In genomic region chr11:79286305-79286799, GRCm38 (mm10) we compare ENCODE assay signal across 15 mouse cellular contexts. TPM values are rescaled to one million over a fixed set of nuclear protein-coding genes. Genes with fewer than 3 reads are reported as not detected.
DNase-seq lines count a peak whose midpoint lies in the region; ATAC-seq and TF ChIP-seq lines count a peak whose summit lies in the region.
"Had no signal": no experiment of that assay in that cellular context is flagged by ENCODE, and none has a peak within 500 bp of the region (broad histone marks: within the 10 kb centered on the region; RNA-seq: fewer than 3 reads in every experiment).

No protein-coding gene starts in this region.

- no peaks in the 10 kb centered on the region for H3K27me3 ChIP-seq in heart, embryonic 11.5 days (ENCODE audit: control insufficient read depth, insufficient read depth, low read length)
- no peaks in the 10 kb centered on the region for H3K27me3 ChIP-seq in spleen, adult 2 months (ENCODE audit: control insufficient read depth, insufficient read depth, low read length)
- H3K27me3 ChIP-seq in liver, embryonic 13.5 days: no peaks in the 10 kb centered on the region
- H3K27me3 ChIP-seq in stomach, postnatal 0 days (ENCODE audit: control insufficient read depth, insufficient read depth, low read length): no peaks in the 10 kb centered on the region
- H3K27me3 ChIP-seq: embryonic facial prominence, embryonic 15.5 days; neural tube, embryonic 12.5 days had no signal

- DNase-seq in heart, adult 11 months: peak; percentile 95
- DNase-seq in spleen, adult 2 months (ENCODE audit: low read depth in 1 of 2, low spot score in 2 of 2): no peak
- DNase-seq in spleen, adult 18-20 months: no peak
- DNase-seq in liver, embryonic 13.5 days: no peak
- DNase-seq in stomach, postnatal 0 days (ENCODE audit: low spot score): no peak
- DNase-seq in cerebellum, adult 9-11 months: no peak
- no peak for DNase-seq in left cerebral cortex, adult 8-10 months (ENCODE audit: low spot score in 2 of 2)
- DNase-seq: adrenal gland, postnatal 14 days; cerebellum, adult 2 months; thymus, postnatal 14 days had no signal

- TF ChIP-seq EP300 in stomach, postnatal 0 days (optimal IDR thresholded peaks at IDR 0.05): no peak

- no peak overlapping the region for H3K4me3 ChIP-seq in heart, embryonic 11.5 days (ENCODE audit: low read depth, low read length)
- H3K4me3 ChIP-seq in spleen, adult 2 months (ENCODE audit: extremely low read depth, insufficient read depth, insufficient read length): no peak overlapping the region
- no peak overlapping the region for H3K4me3 ChIP-seq in liver, embryonic 13.5 days (replicated peaks)
- H3K4me3 ChIP-seq in stomach, postnatal 0 days (ENCODE audit: low read depth, low read length): no peak overlapping the region
- H3K4me3 ChIP-seq: embryonic facial prominence, embryonic 15.5 days; neural tube, embryonic 12.5 days had no signal

- no peak for ATAC-seq in heart, embryonic 11.5 days (replicated peaks; ENCODE audit: insufficient number of reproducible peaks, low FRiP score, low TSS enrichment)
- no peak for ATAC-seq in liver, embryonic 13.5 days (ENCODE audit: low read depth)
- no peak for ATAC-seq in stomach, postnatal 0 days (ENCODE audit: low FRiP score, low TSS enrichment)

- H3K27ac ChIP-seq in heart, embryonic 11.5 days (ENCODE audit: low read depth, low read length): no peak overlapping the region
- peak overlapping the region; percentile 52; the same call in 1 of the 2 replicates for H3K27ac ChIP-seq in spleen, adult 2 months (ENCODE audit: insufficient read depth, low read length)
- peak overlapping the region; percentile 58 for H3K27ac ChIP-seq in liver, embryonic 13.5 days
- H3K27ac ChIP-seq in stomach, postnatal 0 days (replicated peaks): 0 out of 2 replicates have a peak overlapping the region, but pooled peaks have one; percentile 8
- H3K27ac ChIP-seq: embryonic facial prominence, embryonic 15.5 days; neural tube, embryonic 12.5 days had no signal

- H3K9me3 ChIP-seq in heart, embryonic 11.5 days (replicated peaks; ENCODE audit: control insufficient read depth, low read length): no peaks in the 10 kb centered on the region
- H3K9me3 ChIP-seq in liver, embryonic 13.5 days (replicated peaks): no peaks in the 10 kb centered on the region
- H3K9me3 ChIP-seq in stomach, postnatal 0 days (ENCODE audit: control insufficient read depth, low read length): no peaks in the 10 kb centered on the region
- H3K9me3 ChIP-seq: embryonic facial prominence, embryonic 15.5 days; neural tube, embryonic 12.5 days had no signal

- 16% methylated on average over 9 of the region's 9 CpGs for WGBS in heart, embryonic 11.5 days (ENCODE audit: insufficient replicate concordance)
- WGBS in spleen, adult 2 months: 27% methylated on average over 9 of the region's 9 CpGs
- WGBS in liver, embryonic 13.5 days (ENCODE audit: insufficient replicate concordance): 7% methylated on average over 9 of the region's 9 CpGs
- WGBS in stomach, postnatal 0 days: 41% methylated on average over 9 of the region's 9 CpGs

- no peak for TF ChIP-seq POLR2A in spleen, adult 2 months (IDR thresholded peaks at IDR 0.05; ENCODE audit: low read depth, low read length)

- H3K9ac ChIP-seq in heart, embryonic 11.5 days (ENCODE audit: low read depth, low read length): no peak overlapping the region
- no peak overlapping the region for H3K9ac ChIP-seq in liver, embryonic 13.5 days
- H3K9ac ChIP-seq in stomach, postnatal 0 days (ENCODE audit: low read length): no peak overlapping the region
- H3K9ac ChIP-seq: embryonic facial prominence, embryonic 15.5 days; neural tube, embryonic 12.5 days had no signal

- TF ChIP-seq CTCF in spleen, adult 2 months (IDR thresholded peaks at IDR 0.05; ENCODE audit: extremely low read depth, insufficient read depth, insufficient read length, insufficient replicate concordance): no peak
- no peak for TF ChIP-seq CTCF in stomach, postnatal 0 days (IDR thresholded peaks at IDR 0.05; ENCODE audit: low read depth)

- no peak overlapping the region for H3K4me2 ChIP-seq in heart, embryonic 11.5 days
- H3K4me2 ChIP-seq in liver, embryonic 13.5 days: peak overlapping the region; percentile 42
- no peak overlapping the region for H3K4me2 ChIP-seq in stomach, postnatal 0 days (replicated peaks; ENCODE audit: low read depth)
- H3K4me2 ChIP-seq: embryonic facial prominence, embryonic 15.5 days; neural tube, embryonic 12.5 days had no signal

- H3K36me3 ChIP-seq in heart, embryonic 11.5 days (ENCODE audit: control insufficient read depth, insufficient read depth, low read length): no peaks in the 10 kb centered on the region
- no peaks in the 10 kb centered on the region for H3K36me3 ChIP-seq in spleen, adult 2 months (ENCODE audit: control insufficient read depth, insufficient read depth, low read length)
- no peaks in the 10 kb centered on the region for H3K36me3 ChIP-seq in liver, embryonic 13.5 days
- H3K36me3 ChIP-seq in stomach, postnatal 0 days (ENCODE audit: control insufficient read depth, insufficient read depth, low read length): no peaks in the 10 kb centered on the region
- H3K36me3 ChIP-seq: embryonic facial prominence, embryonic 15.5 days; neural tube, embryonic 12.5 days had no signal

- H3K4me1 ChIP-seq in heart, embryonic 11.5 days (ENCODE audit: control insufficient read depth, insufficient read depth, low read length): peaks cover 26% of the 10 kb centered on the region
- H3K4me1 ChIP-seq in spleen, adult 2 months (ENCODE audit: control insufficient read depth, insufficient read depth, insufficient read length): peaks cover 15% of the 10 kb centered on the region
- peaks cover 27% of the 10 kb centered on the region for H3K4me1 ChIP-seq in liver, embryonic 13.5 days (replicated peaks)
- H3K4me1 ChIP-seq in stomach, postnatal 0 days (replicated peaks; ENCODE audit: control insufficient read depth, insufficient read depth): no peaks in the 10 kb centered on the region
- H3K4me1 ChIP-seq: neural tube, embryonic 12.5 days had no signal

RNA-seq across cellular contexts. Expression of gene Gm9964, which starts 10.4 kb away (rescaled TPM):
- polyA plus RNA-seq in heart, embryonic 11.5 days (2014; fragmentation: Nextera tagmentation; extraction: Ambion mirVana): not detected in 2 replicates
- not detected in 2 replicates for polyA plus RNA-seq in spleen, adult 2 months (2012; rRNA removed)
- polyA plus RNA-seq in liver, embryonic 13.5 days (2015; fragmentation: Nextera tagmentation; extraction: Ambion mirVana): not detected in 2 replicates
- not detected in 2 replicates for polyA plus RNA-seq in stomach, postnatal 0 days (2015; fragmentation: Nextera tagmentation; extraction: Ambion mirVana)
- 1 to 10 TPM in 1 of 4 experiments, under 1 TPM in 2, not detected in 1; 0.74 to 2.0 (median 0.98) TPM for total RNA-seq in left cerebral cortex, adult 8-10 months (2022)
- total RNA-seq: adrenal gland, postnatal 14 days had no signal
- polyA plus RNA-seq: cerebellum, adult 2 months; embryonic facial prominence, embryonic 15.5 days; hindbrain, embryonic 11.5 days; kidney, embryonic 14.5 days; neural tube, embryonic 12.5 days had no signal

RNA-seq across cellular contexts. Expression of gene Wsb1, which starts 31.9 kb away (rescaled TPM):
- polyA plus RNA-seq in heart, embryonic 11.5 days (2014; fragmentation: Nextera tagmentation; extraction: Ambion mirVana): 196 and 230 TPM in 2 replicates
- 30.1 and 48.1 TPM in 2 replicates for polyA plus RNA-seq in spleen, adult 2 months (2012; rRNA removed)
- polyA plus RNA-seq in liver, embryonic 13.5 days (2015; fragmentation: Nextera tagmentation; extraction: Ambion mirVana): 38.0 and 44.7 TPM in 2 replicates
- 53.6 and 56.6 TPM in 2 replicates for polyA plus RNA-seq in stomach, postnatal 0 days (2015; fragmentation: Nextera tagmentation; extraction: Ambion mirVana)
- total RNA-seq in left cerebral cortex, adult 8-10 months (2022): 10 to 100 TPM; 67.0 to 96.0 (median 77.4) TPM

RNA-seq across cellular contexts. Expression of gene Nf1, which starts 53.1 kb away (rescaled TPM):
- 6.1 and 9.6 TPM in 2 replicates for polyA plus RNA-seq in heart, embryonic 11.5 days (2014; fragmentation: Nextera tagmentation; extraction: Ambion mirVana)
- 4.4 and 5.7 TPM in 2 replicates for polyA plus RNA-seq in spleen, adult 2 months (2012; rRNA removed)
- polyA plus RNA-seq in liver, embryonic 13.5 days (2015; fragmentation: Nextera tagmentation; extraction: Ambion mirVana): 1.5 and 1.6 TPM in 2 replicates
- polyA plus RNA-seq in stomach, postnatal 0 days (2015; fragmentation: Nextera tagmentation; extraction: Ambion mirVana): 2.6 and 3.2 TPM in 2 replicates
- total RNA-seq in left cerebral cortex, adult 8-10 months (2022): 100 to 1,000 TPM; 105 to 139 (median 119) TPM
